Mouse (Mus musculus) urinary bladder, postnatal 10 days (tissue): ENCODE data around the gene Alkbh2.

Source experiments
- DNase-seq: peaks from one replicate; pipeline ENCODE4 v3.0.0; 2022; ENCODE audit warnings: low spot score

The Alkbh2 gene

DNA sequence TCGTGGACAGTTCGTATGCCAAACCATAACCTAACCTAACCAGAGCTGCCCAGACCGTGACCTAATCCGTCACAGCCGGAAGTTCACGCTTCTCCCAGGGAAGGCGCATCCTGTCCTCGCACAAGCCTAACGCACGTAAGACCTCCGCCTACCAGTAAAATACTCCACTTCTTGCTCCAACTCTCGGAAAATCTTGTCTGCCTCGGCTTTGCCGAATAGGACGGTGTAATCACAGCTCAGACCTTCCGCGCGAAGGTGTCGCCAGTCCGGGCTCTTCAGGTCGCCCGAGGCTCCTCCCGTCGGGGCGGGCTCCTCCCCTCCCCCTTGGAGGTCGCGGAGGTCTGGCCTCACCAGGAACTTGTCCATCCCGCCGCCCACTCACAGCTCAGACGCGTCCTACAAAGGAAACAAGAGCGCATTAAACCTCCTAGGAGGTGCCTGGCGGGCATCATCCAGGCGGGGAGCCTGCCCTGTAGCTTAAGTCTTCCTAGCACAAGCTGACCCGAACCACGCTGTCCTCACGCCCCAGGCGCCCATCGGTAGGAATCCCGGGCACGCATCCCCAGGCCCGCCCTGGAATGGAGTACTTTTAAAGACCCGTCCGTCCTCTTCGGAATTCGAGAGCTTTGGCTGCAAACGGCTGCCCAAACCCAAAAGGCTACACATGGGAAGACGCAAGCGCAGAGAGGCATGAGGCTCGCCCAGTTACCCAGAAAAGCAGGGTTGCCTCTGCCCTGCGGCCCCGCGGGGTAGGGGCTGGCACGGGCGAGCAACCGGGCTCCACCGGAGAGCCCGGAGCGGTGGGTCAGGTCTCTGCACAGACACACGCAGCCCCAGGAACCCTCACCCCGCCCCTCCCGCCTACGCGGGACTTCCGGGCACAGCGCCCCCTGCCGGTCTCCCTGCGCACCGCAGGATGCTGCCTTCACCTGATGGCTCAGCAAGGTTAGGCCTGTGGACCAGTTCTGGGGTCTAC lies at the start of gene Alkbh2:
Gene Alkbh2 (minus strand): TSS at position 845 of the 976 bp plus-strand sequence.
- DNase-seq, result peak; percentile 59

DNA sequence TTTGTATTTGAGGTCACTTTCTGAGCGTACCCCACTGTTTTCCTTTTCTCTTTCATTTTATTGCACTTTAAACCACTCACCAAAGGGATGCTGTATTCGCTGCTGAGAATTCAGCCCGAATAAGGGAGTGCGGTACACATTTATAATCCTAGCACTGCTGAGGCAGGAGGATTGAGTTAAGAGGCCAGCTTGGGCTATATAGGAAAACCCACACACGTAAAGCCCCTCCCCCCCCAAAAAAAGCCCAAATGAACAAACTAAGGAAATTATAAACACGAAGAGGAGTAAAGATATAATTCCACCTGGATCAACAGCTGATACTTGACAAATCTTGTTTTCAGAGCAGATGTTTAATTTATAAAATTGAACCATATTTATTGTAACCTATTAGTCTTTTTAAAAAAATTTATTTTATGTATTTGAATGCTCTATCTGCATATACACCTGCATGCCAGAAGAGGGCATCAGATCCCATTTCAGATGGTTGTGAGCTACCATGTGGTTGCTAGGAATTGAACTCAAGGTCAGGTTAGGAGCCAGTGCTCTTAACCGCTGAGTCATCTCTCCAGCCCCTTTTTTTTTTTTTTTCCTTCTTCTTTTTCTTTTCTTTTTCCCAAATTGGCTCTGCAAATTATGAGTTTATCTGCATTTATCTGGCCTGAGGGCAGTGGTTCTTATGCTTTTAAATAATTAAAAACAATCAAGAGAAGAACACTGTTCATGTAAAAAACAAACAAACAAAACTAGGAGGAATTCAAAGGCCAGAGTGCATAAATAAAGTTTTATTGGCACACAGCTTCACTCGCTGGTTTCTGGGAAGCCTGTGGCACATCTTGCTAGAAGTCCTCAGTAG lies 48.8 kb upstream of the Alkbh2 start:
- no peak for DNase-seq

DNA sequence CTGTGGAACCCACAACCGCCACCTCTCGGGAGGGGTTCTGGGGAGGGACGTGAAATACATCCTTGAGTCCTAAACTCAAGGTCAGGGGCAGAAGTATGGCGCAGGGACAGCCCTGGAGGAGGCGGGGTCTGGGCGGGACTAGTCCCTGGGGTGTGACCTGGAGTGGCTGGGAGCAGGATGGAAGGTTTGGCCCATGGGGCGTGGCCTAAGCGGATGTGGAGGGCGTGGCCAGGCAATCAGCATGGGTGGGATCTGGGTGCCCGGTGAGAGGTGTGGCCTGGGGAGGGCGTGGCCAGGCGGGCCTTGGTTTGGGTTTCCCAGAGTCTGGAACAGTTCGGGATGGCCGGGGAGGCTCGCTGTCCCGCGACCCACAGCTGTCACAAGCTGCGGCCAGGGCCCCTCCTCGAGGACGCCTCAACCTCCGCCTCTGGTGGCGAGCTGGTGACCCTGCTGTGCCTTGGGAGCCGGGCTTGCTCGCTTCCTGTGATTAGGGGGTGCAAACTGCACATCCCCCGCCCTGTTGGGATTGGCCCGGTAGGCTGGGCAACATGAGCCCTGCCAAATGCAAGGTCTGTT lies 47.7 kb upstream of the Alkbh2 start:
- peak; percentile 82 for DNase-seq

DNA sequence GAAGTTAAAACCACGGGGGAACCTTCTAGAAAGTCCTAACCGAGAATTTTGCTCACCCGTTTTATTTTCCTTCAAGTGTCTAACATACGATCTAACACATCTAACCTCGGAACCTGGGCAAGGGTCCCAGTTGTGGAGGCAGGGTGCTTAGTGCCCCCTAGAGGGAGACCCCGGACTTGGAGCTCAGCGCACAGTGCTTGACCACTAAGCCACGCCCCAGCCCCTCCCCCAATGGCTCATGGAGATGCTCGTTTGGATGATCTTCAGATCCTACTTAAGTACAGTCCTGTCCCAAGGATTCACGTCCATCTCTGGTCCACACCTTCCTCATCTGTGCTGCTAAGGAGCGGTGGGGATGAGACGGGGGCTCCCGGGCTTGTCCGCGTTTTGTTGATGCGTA lies 46.6 kb upstream of the Alkbh2 start:
- DNase-seq, result no peak

DNA sequence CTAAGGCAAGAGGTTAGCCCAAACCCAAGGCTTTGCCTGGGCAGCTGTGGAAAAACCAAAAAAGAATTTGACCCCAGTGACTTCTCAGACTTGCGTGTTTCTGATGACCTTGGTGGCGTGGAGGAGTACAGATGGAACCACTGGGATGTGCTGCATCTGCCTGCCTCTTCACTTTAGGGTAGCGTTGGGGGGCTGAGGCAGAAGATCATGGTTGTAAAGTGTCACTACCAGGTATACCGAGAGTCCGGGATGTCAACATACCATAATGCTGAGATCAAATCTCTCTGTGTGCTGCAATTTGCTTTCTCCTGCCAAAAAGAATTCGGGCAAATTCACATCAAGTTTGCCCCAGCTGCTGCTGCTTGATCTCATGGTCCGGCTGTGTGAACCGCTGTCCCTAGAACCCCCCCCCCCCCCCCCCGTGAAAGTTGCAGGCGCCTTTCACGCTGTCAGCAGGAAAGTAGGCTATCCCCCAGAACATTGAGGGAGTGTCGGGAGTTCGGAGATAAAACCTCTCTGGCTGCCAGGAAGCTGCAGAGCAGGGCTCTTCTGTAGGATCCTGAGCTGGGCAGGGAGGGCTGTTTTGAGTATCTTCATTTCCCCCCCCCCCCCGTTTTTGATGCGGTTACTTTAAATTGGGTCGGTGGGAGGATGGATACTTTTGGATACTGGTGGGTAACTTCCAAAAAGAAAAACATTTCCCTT lies 46.0 kb upstream of the Alkbh2 start:
- DNase-seq, result no peak

DNA sequence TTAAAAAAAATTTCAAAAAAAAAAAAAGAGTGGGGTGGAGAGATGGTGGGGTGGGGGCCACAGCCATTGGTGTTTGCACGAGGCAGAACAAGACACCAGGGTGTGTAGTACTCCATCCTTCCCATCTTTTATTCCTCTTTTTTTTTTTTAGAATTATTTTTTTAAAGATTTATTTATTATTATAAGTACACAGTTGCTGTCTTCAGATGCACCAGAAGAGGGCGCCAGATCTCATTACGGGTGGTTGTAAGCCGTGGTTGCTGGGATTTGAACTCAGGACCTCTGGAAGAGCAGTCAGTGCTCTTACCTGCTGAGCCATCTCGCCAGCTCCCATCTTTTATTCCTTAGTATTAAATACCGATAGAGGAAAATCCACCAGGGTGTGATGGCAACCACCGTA lies 45.4 kb upstream of the Alkbh2 start:
- DNase-seq, result no peak

DNA sequence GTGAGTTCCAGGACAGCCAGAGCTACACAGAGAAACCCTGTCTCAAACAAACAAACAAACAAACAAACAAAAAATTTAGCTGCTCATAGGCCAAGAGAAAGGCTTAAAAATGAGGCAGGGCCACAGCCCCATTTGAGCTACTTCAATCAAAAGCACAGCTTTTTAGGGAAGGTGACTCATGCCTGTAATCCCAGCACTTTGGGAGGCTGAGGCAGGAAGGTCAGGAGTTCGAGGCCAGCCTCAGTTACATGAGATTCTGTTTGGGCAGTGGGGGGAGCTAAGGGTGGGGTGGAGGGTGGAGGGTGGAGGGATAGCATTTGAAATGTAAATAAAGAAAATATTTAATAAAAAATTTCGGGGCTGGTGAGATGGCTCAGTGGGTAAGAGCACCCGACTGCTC lies 44.9 kb upstream of the Alkbh2 start:
- no peak for DNase-seq

DNA sequence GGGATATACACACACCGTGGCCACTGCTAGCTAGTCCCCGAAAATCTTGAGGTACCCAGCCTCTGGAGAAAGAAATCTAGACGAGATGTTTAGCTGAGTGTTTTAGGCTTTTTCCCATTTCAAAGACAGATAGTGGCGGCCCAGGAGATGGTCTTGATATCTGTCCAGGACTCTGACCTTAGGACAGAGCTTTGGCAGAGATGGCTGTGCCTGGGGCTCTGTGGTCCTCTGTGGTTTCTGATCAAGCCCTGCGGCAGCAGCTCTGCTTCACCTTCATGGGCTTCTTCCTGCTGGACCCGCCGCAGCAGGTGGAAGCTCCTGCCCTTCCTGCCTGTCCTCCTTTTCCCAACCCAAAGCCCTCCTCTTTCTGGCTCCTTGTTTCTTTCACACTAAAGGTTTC lies 42.3 kb upstream of the Alkbh2 start:
- no peak for DNase-seq

DNA sequence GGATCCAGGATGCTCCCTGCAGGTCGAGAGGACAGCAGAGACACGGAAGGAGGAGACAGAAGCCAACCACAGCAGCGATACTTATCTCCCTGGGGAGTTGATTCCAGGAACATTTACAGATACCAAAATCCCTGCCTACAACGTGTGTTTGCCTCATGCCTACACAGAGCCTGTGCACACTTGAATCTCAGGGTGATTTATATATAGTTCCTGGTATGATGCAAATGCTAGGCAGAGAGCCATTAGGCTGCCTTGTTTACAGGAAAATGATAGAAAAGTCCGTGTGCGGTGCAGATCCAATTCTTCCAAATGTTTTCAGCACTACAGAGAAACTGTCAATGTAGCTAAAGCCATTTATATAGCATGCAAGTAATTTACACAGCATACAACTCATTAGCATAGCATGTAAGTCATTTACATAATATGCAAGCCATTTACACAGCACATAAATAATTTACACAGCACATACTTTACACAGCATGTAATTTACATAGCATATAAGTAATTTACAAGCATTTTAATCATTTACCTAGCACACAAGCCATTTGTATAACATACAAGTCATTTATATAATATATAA lies 35.2 kb upstream of the Alkbh2 start:
- DNase-seq, result no peak

DNA sequence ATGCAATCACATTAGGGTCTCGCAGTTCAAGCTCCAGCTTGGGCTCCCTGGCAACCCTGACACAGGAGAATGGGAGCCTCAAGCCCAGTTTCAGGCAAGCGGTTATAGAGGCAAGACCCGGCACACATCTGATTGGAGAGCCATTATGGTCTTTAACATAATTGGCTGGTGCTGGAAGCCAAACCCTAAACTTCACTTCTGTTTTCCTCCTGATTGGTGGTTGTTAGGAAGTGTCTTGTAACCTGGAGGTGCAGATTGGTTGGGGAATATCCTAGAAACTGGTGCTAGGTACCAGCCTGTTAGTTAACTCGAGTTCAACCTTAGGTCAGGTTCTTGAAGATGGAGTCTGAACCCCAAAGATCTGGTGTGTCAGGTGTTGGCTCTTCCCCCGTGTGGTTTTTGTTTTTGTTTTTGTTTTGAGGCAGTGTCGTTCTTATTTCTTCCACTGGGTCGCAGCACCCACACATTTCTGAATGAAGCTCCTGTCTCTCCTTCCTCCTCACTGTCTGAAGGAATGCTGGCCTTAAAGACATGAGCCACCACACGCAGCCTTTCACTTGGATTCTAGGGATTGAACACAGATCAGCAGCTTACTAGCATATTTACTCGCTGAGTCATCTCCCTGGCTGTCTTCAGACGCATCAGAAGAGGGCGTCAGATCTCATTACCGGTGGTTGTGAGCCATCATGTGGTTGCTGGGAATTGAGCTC lies 34.2 kb upstream of the Alkbh2 start:
- no peak for DNase-seq

DNA sequence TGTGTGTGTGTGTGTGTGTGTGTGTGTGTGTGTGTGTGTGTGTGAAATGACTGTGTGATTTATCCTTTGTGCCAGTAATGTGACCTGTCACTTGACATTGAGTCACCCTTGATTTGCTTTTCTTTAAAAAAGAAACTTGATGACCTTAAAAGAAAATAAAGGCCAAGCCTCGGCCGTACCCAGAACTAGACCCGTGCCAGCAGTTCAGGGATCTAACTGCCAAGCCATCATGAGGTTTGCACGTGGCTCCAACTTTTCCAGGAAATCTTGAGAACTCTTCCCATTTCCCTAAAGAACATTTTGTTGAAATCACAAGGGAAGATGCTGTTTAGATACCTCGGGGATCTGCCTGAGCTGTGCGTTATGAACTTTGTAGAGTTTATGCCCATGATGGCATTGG lies 33.4 kb upstream of the Alkbh2 start:
- no peak for DNase-seq

DNA sequence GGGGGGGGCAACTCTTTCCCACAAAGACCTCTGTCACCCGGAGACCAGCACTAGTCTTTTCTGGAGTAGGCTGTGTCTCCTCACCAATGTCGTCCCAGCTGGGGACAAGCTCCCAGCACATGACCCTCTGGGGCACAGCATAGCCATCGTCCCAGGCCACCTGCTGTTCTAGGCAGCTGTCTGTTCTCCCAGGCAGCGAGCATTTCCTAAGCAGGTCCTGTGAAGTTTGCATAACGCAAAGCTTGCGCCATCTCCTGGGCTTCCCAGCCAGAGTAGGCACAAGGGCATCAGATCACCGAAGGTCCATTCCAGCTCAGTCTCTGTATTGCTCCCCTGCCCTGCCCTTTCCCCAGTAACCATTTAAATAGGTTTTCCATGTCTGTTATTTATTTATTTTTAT lies 29.2 kb upstream of the Alkbh2 start:
- DNase-seq, result no peak

DNA sequence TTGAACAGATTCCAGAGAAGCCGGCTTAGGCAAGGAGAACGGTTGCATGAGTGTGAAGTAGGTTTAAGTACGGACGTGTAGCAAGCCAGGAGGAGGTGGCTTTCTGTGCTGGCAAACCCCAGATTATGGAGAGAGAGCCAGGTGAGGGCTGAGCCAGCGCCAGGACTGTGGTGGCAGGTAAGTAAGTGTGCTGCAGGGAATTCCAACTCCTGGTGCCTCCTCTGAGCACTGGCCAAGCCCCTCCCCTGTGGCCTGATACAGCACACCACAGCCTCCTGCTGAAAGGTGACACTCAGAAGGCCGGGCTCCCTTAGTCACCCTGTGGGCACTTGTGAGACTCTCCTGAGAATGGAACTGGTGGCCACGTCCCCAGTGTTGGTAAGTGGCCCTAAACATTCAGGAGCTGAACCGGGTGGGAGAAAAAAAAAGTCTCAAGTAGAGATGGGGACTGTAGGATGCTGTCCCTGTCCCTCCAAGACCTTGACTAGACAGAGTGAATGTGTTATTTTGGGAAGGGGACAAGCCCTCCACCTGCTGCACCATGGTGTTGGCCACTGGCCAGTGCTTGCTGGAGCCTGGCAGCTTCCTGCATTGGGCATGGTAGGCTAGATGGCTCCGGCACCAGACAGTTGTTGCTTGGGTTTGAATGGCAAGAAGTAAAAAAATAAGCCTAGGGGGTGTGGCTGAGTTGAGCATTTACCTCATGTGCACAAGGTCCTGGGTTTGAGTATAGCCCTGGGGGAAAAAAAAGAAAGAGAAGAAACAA lies 27.3 kb upstream of the Alkbh2 start:
- DNase-seq, result no peak

DNA sequence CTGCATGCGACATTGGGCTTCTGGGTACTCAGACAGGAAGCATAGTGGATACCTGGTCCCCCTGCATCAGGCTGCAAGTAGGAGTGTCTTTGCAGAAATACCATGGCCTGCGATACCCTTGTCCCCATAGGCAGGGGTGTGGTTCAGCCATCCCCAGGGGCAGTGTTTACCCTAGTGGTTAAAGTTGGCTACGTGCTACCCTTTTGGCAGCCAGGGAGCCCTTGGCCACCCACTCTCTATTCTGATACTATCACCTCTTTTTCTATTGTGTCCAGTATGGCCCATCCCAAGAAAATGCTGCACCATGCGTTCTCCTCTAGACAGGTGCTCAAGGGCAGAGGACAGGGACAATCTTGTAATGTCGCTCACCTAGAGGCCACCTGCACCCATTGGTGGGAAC lies 26.7 kb upstream of the Alkbh2 start:
- no peak for DNase-seq

DNA sequence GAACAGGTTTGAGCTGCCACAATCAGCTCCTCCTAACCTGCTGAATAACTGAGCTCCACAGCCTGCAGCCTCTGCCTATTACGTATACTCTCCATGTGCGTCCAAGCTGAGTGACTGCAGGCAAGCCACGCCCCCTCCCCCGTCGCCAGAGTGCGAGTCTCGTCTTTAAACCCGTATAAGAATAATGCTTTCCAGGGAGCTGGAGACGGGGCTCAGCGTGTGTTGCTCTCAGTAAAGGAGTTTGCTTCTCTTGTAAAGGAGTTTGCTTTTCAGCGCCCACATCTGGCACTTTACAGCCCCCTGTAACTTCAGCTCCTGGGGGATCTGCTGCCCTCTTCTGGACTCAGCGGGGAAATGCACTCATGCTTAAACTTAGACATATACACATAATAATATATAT lies 25.5 kb upstream of the Alkbh2 start:
- DNase-seq, result no peak

DNA sequence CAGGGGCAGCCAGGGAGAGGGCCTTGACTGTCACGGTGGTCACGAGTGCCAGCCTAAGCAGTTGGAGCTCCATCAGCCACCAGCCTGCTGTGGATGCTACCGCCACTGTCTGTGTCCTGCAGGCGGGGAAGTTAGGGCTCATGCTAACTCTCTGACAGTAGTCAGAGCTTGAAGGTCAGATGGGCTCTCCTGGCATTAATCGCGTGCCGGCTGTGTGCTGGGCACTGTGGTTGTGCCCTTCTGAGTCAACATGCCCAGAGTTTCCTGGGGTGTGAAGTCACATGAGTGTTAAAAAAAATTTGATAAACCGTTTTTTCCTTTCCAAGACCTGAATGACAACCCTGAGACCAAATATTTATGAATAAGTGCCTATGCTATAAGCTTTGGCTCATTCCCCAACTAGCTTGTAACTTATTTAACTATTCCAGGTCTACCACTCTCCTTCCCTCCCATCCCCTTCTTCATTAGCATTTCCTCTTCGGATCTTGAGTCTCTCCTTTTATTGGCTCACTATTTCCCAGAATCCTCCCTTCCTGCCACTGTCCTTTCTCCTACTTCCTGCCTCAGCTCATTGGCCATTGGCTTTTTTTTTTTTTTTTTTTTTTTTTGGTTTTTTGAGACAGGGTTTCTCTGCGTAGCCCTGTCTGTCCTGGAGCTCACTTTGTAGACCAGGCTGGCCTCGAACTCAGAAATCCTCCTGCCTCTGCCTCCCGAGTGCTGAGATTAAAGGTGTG lies 24.5 kb upstream of the Alkbh2 start:
- no peak for DNase-seq

DNA sequence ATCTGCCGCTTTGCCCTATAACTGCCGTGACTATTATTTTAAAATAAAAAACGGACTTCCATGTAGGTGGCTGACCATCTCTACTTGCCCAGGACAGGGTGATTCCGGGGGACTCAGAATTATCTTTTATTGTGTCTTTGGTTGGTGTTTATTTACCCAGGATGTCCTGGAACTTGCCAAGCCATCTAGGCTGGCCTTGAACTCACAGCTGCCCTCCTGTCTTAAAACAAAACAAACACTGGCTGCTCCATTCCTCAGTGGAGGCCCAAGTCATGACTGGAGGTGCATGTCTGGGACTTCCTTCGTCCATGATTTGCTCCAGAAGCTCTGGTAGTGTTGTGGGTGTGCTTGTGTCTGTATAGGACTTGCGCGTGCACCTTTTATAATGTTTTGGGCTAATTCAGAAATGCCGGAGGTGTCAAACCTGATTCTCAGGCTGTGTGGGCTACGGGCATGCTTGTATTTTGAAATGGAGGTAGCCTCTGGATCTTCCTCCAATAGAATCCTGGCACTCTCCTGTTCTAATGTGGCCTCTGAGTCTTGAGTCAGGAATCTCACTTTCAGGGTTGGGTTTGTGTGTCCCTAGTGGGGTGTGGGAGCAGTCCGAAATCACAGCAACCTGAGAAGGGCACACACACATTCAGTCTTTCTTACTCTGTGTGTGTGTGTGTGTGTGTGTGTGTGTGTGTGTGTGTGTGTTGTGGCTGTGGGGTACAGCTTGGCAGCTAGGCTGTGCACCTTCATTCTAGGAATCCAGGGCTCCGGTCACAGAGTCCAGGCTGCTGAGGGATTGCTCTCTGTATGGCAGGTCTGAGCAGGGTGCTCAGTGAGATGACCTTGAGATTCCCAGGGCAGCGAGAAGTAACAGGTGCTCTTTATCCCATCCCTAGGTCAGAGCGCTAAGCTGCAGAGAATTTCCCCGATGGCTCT lies 19.3 kb upstream of the Alkbh2 start:
- no peak for DNase-seq
